Comparison of ENCODE assay signal across 8 mouse cellular contexts in the genomic region with DNA sequence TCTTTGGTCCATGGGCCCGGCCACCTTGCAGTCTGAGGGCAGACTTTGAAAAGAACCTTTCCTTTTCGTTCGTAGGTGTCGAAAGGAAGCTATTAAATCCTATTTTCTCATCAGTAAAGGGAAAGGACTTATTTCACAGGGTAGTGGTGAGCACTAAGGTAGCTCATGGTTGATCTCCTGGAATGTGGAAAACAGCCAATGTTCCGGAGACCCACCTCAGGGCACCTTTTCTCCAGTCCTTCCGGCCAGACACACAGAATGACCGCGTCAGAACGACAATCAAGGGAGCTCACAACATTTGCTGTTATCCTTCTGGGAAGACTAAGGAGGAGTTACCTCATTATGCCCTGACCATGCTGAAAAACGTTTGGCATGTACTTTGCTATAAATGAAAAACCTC. TPM values are rescaled to one million over a fixed set of nuclear protein-coding genes. Genes with fewer than 3 reads are reported as not detected.
DNase-seq lines count a peak whose midpoint lies in the region; ATAC-seq and TF ChIP-seq lines count a peak whose summit lies in the region.

No protein-coding gene starts in this region.

- no peaks in the 10 kb centered on the region for H3K27me3 ChIP-seq in E14TG2a.4 (ENCODE audit: insufficient read depth, low read length)
- no peaks in the 10 kb centered on the region for H3K27me3 ChIP-seq in hindbrain, embryonic 11.5 days (ENCODE audit: control insufficient read depth, insufficient read depth, low read length)
- no peaks in the 10 kb centered on the region for H3K27me3 ChIP-seq in liver, embryonic 16.5 days (ENCODE audit: control insufficient read depth, insufficient read depth, low read depth, low read length)

- H3K4me3 ChIP-seq in gastrocnemius, adult 2 months, result peak overlapping the region; percentile 74
- H3K4me3 ChIP-seq in E14TG2a.4 (replicated peaks; ENCODE audit: low read length), result peak overlapping the region; percentile 74
- peak overlapping the region; percentile 43 for H3K4me3 ChIP-seq in hindbrain, embryonic 11.5 days (ENCODE audit: low read depth, low read length)
- H3K4me3 ChIP-seq in liver, embryonic 16.5 days (ENCODE audit: low read depth, low read length), result peak overlapping the region; percentile 67

- intact Hi-C loops in gastrocnemius, adult 2 months (cut with DNase I), result loop anchor here (2.0 kb wide), 1 partner anchor 61 kb away; no protein-coding TSS in a partner anchor

- H3K9ac ChIP-seq in hindbrain, embryonic 11.5 days (ENCODE audit: low read depth, low read length), result peak overlapping the region; percentile 70
- peak overlapping the region; percentile 78 for H3K9ac ChIP-seq in liver, embryonic 16.5 days (ENCODE audit: low read depth, low read length)

- no peak for TF ChIP-seq CTCF in gastrocnemius, adult 2 months (IDR thresholded peaks at IDR 0.05)
- no peak for TF ChIP-seq CTCF in E14TG2a.4 (conservative IDR thresholded peaks at IDR 0.05; ENCODE audit: low read length)

- H3K27ac ChIP-seq in gastrocnemius, adult 2 months, result peak overlapping the region; percentile 95
- peak overlapping the region; percentile 72 for H3K27ac ChIP-seq in hindbrain, embryonic 11.5 days (ENCODE audit: low read depth, low read length)
- H3K27ac ChIP-seq in liver, embryonic 16.5 days (ENCODE audit: low read length), result peak overlapping the region; percentile 94

- peak overlapping the region; percentile 58 for H3K4me2 ChIP-seq in hindbrain, embryonic 11.5 days (replicated peaks; ENCODE audit: low read depth, low read length)
- H3K4me2 ChIP-seq in liver, embryonic 16.5 days (ENCODE audit: low read depth, low read length), result peak overlapping the region; percentile 58

- no peak for DNase-seq in gastrocnemius, adult 2 months
- no peak for DNase-seq in gastrocnemius, postnatal 10 days
- no peak for DNase-seq in hindbrain, embryonic 11.5 days (ENCODE audit: low spot score)
- DNase-seq in ovary, postnatal 36 days (ENCODE audit: low spot score), result no peak
- no peak for DNase-seq in lung, postnatal 4 days

- peaks cover 19% of the 10 kb centered on the region for H3K9me3 ChIP-seq in E14TG2a.4 (ENCODE audit: low read length)
- H3K9me3 ChIP-seq in hindbrain, embryonic 11.5 days (ENCODE audit: control insufficient read depth, low read length), result no peaks in the 10 kb centered on the region
- H3K9me3 ChIP-seq in liver, embryonic 16.5 days (replicated peaks; ENCODE audit: control insufficient read depth, low read length), result no peaks in the 10 kb centered on the region

- H3K4me1 ChIP-seq in E14TG2a.4 (replicated peaks; ENCODE audit: low read depth, low read length), result peaks cover 32% of the 10 kb centered on the region
- peaks cover 5% of the 10 kb centered on the region; the same call in 1 of the 2 replicates for H3K4me1 ChIP-seq in hindbrain, embryonic 11.5 days (replicated peaks; ENCODE audit: control insufficient read depth, insufficient read depth, low read length)
- H3K4me1 ChIP-seq in liver, embryonic 16.5 days (ENCODE audit: control insufficient read depth, low read depth, low read length), result peaks cover 38% of the 10 kb centered on the region

- H3K36me3 ChIP-seq in E14TG2a.4 (ENCODE audit: insufficient read depth, low read length), result peaks cover 8% of the 10 kb centered on the region; the same call in 1 of the 2 replicates
- no peaks in the 10 kb centered on the region for H3K36me3 ChIP-seq in hindbrain, embryonic 11.5 days (ENCODE audit: control insufficient read depth, insufficient read depth, low read length)
- H3K36me3 ChIP-seq in liver, embryonic 16.5 days (ENCODE audit: control insufficient read depth, insufficient read depth), result no peaks in the 10 kb centered on the region

- no peak for ATAC-seq in hindbrain, embryonic 11.5 days (ENCODE audit: low FRiP score)
- ATAC-seq in liver, embryonic 16.5 days (ENCODE audit: low read depth), result no peak
- no peak for ATAC-seq in megakaryocyte-erythroid progenitor cell, adult 5-6 weeks (replicated peaks; ENCODE audit: low FRiP score, low TSS enrichment, poor library complexity, severe bottlenecking)

- 49% methylated on average over 10 of the region's 10 CpGs for WGBS in hindbrain, embryonic 11.5 days
- 32% methylated on average over 10 of the region's 10 CpGs for WGBS in liver, embryonic 16.5 days (ENCODE audit: insufficient replicate concordance)

RNA-seq across cellular contexts. Expression of a gene that starts 0.7 kb away (rescaled TPM):
- 10 to 100 TPM; 14.3 to 18.4 TPM for total RNA-seq in gastrocnemius, adult 2 months (2021)
- total RNA-seq in gastrocnemius, postnatal 10 days (2021), result 10 to 100 TPM; 20.7 to 24.7 TPM
- 31.7 and 32.3 TPM in 2 replicates for polyA plus RNA-seq in hindbrain, embryonic 11.5 days (2014; fragmentation: Nextera tagmentation; extraction: Ambion mirVana)
- 101 and 109 TPM in 2 replicates for polyA plus RNA-seq in liver, embryonic 16.5 days (2015; fragmentation: Nextera tagmentation; extraction: Ambion mirVana)
- 8.8 and 21.7 TPM in 2 replicates for total RNA-seq in megakaryocyte-erythroid progenitor cell, adult 5-6 weeks (2014; fragmentation: Nextera tagmentation)
- 24.2 and 25.3 TPM in 2 replicates for total RNA-seq in megakaryocyte-erythroid progenitor cell, adult 5-6 weeks (2017)

RNA-seq across cellular contexts. Expression of a gene that starts 26.3 kb away (rescaled TPM):
- under 1 TPM; 0.39 to 0.61 TPM for total RNA-seq in gastrocnemius, adult 2 months (2021)
- 1 to 10 TPM; 2.2 to 2.7 TPM for total RNA-seq in gastrocnemius, postnatal 10 days (2021)
- 0.18 TPM in 1 of 2 replicates, not detected in the other for polyA plus RNA-seq in hindbrain, embryonic 11.5 days (2014; fragmentation: Nextera tagmentation; extraction: Ambion mirVana)
- polyA plus RNA-seq in liver, embryonic 16.5 days (2015; fragmentation: Nextera tagmentation; extraction: Ambion mirVana), result 0.35 and 0.56 TPM in 2 replicates
- 0.42 TPM in 1 of 2 replicates, not detected in the other for total RNA-seq in megakaryocyte-erythroid progenitor cell, adult 5-6 weeks (2014; fragmentation: Nextera tagmentation)
- not detected in 2 replicates for total RNA-seq in megakaryocyte-erythroid progenitor cell, adult 5-6 weeks (2017)

RNA-seq across cellular contexts. Expression of a gene that starts 26.6 kb away (rescaled TPM):
- total RNA-seq in gastrocnemius, adult 2 months (2021), result 1 to 10 TPM; 1.7 to 4.2 TPM
- total RNA-seq in gastrocnemius, postnatal 10 days (2021), result 1 to 10 TPM; 2.1 to 2.2 TPM
- polyA plus RNA-seq in hindbrain, embryonic 11.5 days (2014; fragmentation: Nextera tagmentation; extraction: Ambion mirVana), result 4.3 and 4.8 TPM in 2 replicates
- 9.7 and 11.0 TPM in 2 replicates for polyA plus RNA-seq in liver, embryonic 16.5 days (2015; fragmentation: Nextera tagmentation; extraction: Ambion mirVana)
- total RNA-seq in megakaryocyte-erythroid progenitor cell, adult 5-6 weeks (2014; fragmentation: Nextera tagmentation), result 5.5 and 8.3 TPM in 2 replicates
- 23.2 and 31.1 TPM in 2 replicates for total RNA-seq in megakaryocyte-erythroid progenitor cell, adult 5-6 weeks (2017)

RNA-seq across cellular contexts. Expression of a gene that starts 27.9 kb away (rescaled TPM):
- not detected for total RNA-seq in gastrocnemius, adult 2 months (2021)
- not detected for total RNA-seq in gastrocnemius, postnatal 10 days (2021)
- not detected in 2 replicates for polyA plus RNA-seq in hindbrain, embryonic 11.5 days (2014; fragmentation: Nextera tagmentation; extraction: Ambion mirVana)
- not detected in 2 replicates for polyA plus RNA-seq in liver, embryonic 16.5 days (2015; fragmentation: Nextera tagmentation; extraction: Ambion mirVana)
- not detected in 2 replicates for total RNA-seq in megakaryocyte-erythroid progenitor cell, adult 5-6 weeks (2014; fragmentation: Nextera tagmentation)
- not detected in 2 replicates for total RNA-seq in megakaryocyte-erythroid progenitor cell, adult 5-6 weeks (2017)

RNA-seq across cellular contexts. Expression of a gene that starts 30.6 kb away (rescaled TPM):
- under 1 TPM; 0.36 to 0.38 TPM for total RNA-seq in gastrocnemius, adult 2 months (2021)
- total RNA-seq in gastrocnemius, postnatal 10 days (2021), result under 1 TPM in 1 of 2 experiments, not detected in 1; 0.41 TPM
- polyA plus RNA-seq in hindbrain, embryonic 11.5 days (2014; fragmentation: Nextera tagmentation; extraction: Ambion mirVana), result not detected in 2 replicates
- 0.05 and 0.21 TPM in 2 replicates for polyA plus RNA-seq in liver, embryonic 16.5 days (2015; fragmentation: Nextera tagmentation; extraction: Ambion mirVana)
- 0.98 TPM in 1 of 2 replicates, not detected in the other for total RNA-seq in megakaryocyte-erythroid progenitor cell, adult 5-6 weeks (2014; fragmentation: Nextera tagmentation)
- 0.53 TPM in 1 of 2 replicates, not detected in the other for total RNA-seq in megakaryocyte-erythroid progenitor cell, adult 5-6 weeks (2017)
